In the genomic region with DNA sequence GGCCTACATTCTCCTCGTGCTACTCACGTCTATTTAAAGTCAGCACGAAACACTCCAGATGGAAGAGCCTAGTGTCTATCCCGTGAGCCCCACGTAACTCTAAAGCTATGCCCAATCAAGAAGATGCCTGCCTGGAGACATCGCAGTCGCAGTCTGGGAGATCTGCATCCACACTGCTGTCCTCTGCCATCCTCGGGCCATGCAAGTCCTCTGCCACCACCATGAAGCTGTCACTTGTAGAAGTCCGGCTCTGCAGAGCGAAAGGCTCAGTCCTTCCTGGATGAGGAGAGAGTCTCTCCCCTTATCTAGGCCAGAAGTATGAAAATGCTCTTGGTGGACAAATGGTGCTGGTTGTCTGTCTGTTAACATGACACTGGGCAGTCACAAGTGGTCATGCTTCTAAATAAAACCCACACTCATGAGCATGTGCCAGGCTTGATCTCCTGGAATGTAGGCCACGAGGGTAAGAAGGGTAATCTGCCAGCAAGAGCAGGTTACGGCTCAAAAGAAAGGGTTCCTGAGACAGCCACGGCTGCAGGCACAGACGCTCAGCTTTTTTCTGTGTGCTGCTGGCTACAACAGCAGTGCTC, we compare ENCODE assay signal across 12 mouse cellular contexts. TPM values are rescaled to one million over a fixed set of nuclear protein-coding genes. Genes with fewer than 3 reads are reported as not detected.
DNase-seq lines count a peak whose midpoint lies in the region; ATAC-seq and TF ChIP-seq lines count a peak whose summit lies in the region.
"Had no signal": no experiment of that assay in that cellular context is flagged by ENCODE, and none has a peak within 500 bp of the region (broad histone marks: within the 10 kb centered on the region; RNA-seq: fewer than 3 reads in every experiment).

A gene (plus strand): TSS at position 517 of the 590 bp plus-strand sequence.

- peak within 1 kb of the TSS; percentile 74 for H3K9ac ChIP-seq in heart, embryonic 14.5 days (ENCODE audit: low read length)
- no peak within 1 kb of the TSS for H3K9ac ChIP-seq in liver, embryonic 11.5 days (ENCODE audit: low read depth, low read length)
- H3K9ac ChIP-seq: liver, embryonic 15.5 days had no signal

- TF ChIP-seq POLR2A in lung, adult 2 months (IDR thresholded peaks at IDR 0.05; ENCODE audit: borderline replicate concordance, extremely low read depth, low read depth, low read length), result no peak

- peak within 1 kb of the TSS; percentile 53; the same call in 1 of the 2 replicates for H3K27ac ChIP-seq in left cerebral cortex, adult 2 months
- peak within 1 kb of the TSS; percentile 97 to 99 for H3K27ac ChIP-seq in heart, embryonic 14.5 days (replicated peaks in 1 of 2; ENCODE audit: control insufficient read depth in 1 of 2, insufficient read depth in 1 of 2, low read depth in 2 of 2, low read length in 2 of 2)
- H3K27ac ChIP-seq in liver, embryonic 11.5 days (ENCODE audit: low read depth, low read length), result no peak within 1 kb of the TSS
- H3K27ac ChIP-seq: liver, embryonic 15.5 days had no signal

- WGBS in heart, embryonic 14.5 days, result 38% methylated on average over 14 of the region's 14 CpGs
- WGBS in lung, adult 2 months, result 81% methylated on average over 14 of the region's 14 CpGs
- WGBS in liver, embryonic 11.5 days, result 84% methylated on average over 14 of the region's 14 CpGs

- no peak within 1 kb of the TSS for H3K4me3 ChIP-seq in left cerebral cortex, adult 2 months
- peak within 1 kb of the TSS; percentile 29 to 42 for H3K4me3 ChIP-seq in heart, embryonic 14.5 days (ENCODE audit: control insufficient read depth in 1 of 2, insufficient read depth in 1 of 2, low read depth in 1 of 2, low read length in 2 of 2)
- H3K4me3 ChIP-seq in lung, adult 2 months (replicated peaks; ENCODE audit: extremely low read depth, low read depth, low read length), result no peak within 1 kb of the TSS
- H3K4me3 ChIP-seq in liver, embryonic 11.5 days (ENCODE audit: low read depth, low read length), result no peak within 1 kb of the TSS
- H3K4me3 ChIP-seq: liver, embryonic 15.5 days had no signal

- peak; percentile 92 for ATAC-seq in heart, embryonic 14.5 days (ENCODE audit: insufficient number of reproducible peaks, insufficient read depth, low FRiP score, low read depth)
- ATAC-seq in liver, embryonic 11.5 days (replicated peaks; ENCODE audit: low FRiP score), result no peak

- intact Hi-C loops in left cerebral cortex, adult 2 months (cut with DNase I), result no loop called here
- intact Hi-C loops in left cerebral cortex, postnatal 4 days (cut with DNase I), result no loop called here

- H3K4me2 ChIP-seq in heart, embryonic 14.5 days (ENCODE audit: low read length), result peak within 1 kb of the TSS; percentile 54
- no peak within 1 kb of the TSS for H3K4me2 ChIP-seq in liver, embryonic 11.5 days
- H3K4me2 ChIP-seq: liver, embryonic 15.5 days had no signal

- peaks cover 26% of the 10 kb centered on the region for H3K36me3 ChIP-seq in heart, embryonic 14.5 days (ENCODE audit: control insufficient read depth, insufficient read depth, low read length)
- no peaks in the 10 kb centered on the region for H3K36me3 ChIP-seq in liver, embryonic 11.5 days (ENCODE audit: control insufficient read depth, insufficient read depth, low read length)

- peaks cover 2 to 5% of the 10 kb centered on the region in 2 experiments; a peak in 2 of 4 replicates for H3K4me1 ChIP-seq in heart, embryonic 14.5 days (ENCODE audit: control insufficient read depth in 2 of 2, insufficient read depth in 2 of 2, low read length in 2 of 2)
- no peaks in the 10 kb centered on the region for H3K4me1 ChIP-seq in lung, adult 2 months (ENCODE audit: control insufficient read depth, insufficient read depth, low read length)
- no peaks in the 10 kb centered on the region for H3K4me1 ChIP-seq in liver, embryonic 11.5 days (replicated peaks; ENCODE audit: control insufficient read depth, insufficient read depth, low read length)
- H3K4me1 ChIP-seq: liver, embryonic 15.5 days had no signal

- no peaks in the 10 kb centered on the region for H3K27me3 ChIP-seq in heart, embryonic 14.5 days (ENCODE audit: control insufficient read depth, insufficient read depth, low read length)
- H3K27me3 ChIP-seq in liver, embryonic 11.5 days (replicated peaks; ENCODE audit: control insufficient read depth, insufficient read depth, low read length), result no peaks in the 10 kb centered on the region
- H3K27me3 ChIP-seq: liver, embryonic 15.5 days had no signal

- no peak for TF ChIP-seq CTCF in left cerebral cortex, adult 2 months (IDR thresholded peaks at IDR 0.05)
- no peak for TF ChIP-seq CTCF in lung, adult 2 months (IDR thresholded peaks at IDR 0.05; ENCODE audit: insufficient read depth, low read length)

- H3K9me3 ChIP-seq in heart, embryonic 14.5 days (ENCODE audit: control insufficient read depth, low read length), result 0 out of 2 replicates have a peak, but pooled peaks cover 2% of the 10 kb centered on the region
- no peaks in the 10 kb centered on the region for H3K9me3 ChIP-seq in liver, embryonic 11.5 days (ENCODE audit: control insufficient read depth, low read length)
- H3K9me3 ChIP-seq: liver, embryonic 15.5 days had no signal

- DNase-seq in left cerebral cortex, adult 2 months (ENCODE audit: extremely low spot score in 1 of 2, low spot score in 2 of 2), result no peak
- no peak for DNase-seq in left cerebral cortex, postnatal 4 days
- DNase-seq in cerebellum, postnatal 36 days, result peak; percentile 33 to 53
- peak; percentile 72 for DNase-seq in skeletal muscle tissue, adult 2 months (ENCODE audit: low read depth, low spot score)
- DNase-seq in lung, adult 2 months, result no peak
- no peak for DNase-seq in liver, embryonic 11.5 days (ENCODE audit: low spot score)
- DNase-seq: kidney, adult 11 months; layer of hippocampus, adult 9-11 months; right cerebral cortex, postnatal 14 days had no signal

RNA-seq across cellular contexts. Expression of the gene that starts here (rescaled TPM):
- total RNA-seq in left cerebral cortex, adult 2 months (2021), result not detected
- total RNA-seq in left cerebral cortex, postnatal 4 days (2021), result not detected
- 0.53 and 0.57 TPM in 2 replicates for polyA plus RNA-seq in heart, embryonic 14.5 days (2014; fragmentation: Nextera tagmentation; extraction: Ambion mirVana)
- polyA plus RNA-seq in lung, adult 2 months (2012; rRNA removed), result not detected in 2 replicates
- 0.05 and 0.08 TPM in 2 replicates for polyA plus RNA-seq in liver, embryonic 11.5 days (2014; fragmentation: Nextera tagmentation; extraction: Ambion mirVana)
- total RNA-seq: megakaryocyte-erythroid progenitor cell, adult 5-6 weeks had no signal

Comparison
In these comparisons a context has a peak if more than half of its experiments do, and no peak if none do; other contexts are left out.
1. Peak in ATAC-seq, H3K4me3 ChIP-seq, H3K27ac ChIP-seq, H3K9ac ChIP-seq and H3K4me2 ChIP-seq in heart, embryonic 14.5 days; RNA of the gene not detected or under 1 TPM.
2. DNase-seq: peak in cerebellum, postnatal 36 days (2 of 2) and skeletal muscle tissue, adult 2 months (single experiment); none in left cerebral cortex, adult 2 months (0 of 2), left cerebral cortex, postnatal 4 days (single experiment), lung, adult 2 months (single experiment) and liver, embryonic 11.5 days (single experiment).